Comparison of ENCODE assay signal across 13 mouse cellular contexts in the genomic region with DNA sequence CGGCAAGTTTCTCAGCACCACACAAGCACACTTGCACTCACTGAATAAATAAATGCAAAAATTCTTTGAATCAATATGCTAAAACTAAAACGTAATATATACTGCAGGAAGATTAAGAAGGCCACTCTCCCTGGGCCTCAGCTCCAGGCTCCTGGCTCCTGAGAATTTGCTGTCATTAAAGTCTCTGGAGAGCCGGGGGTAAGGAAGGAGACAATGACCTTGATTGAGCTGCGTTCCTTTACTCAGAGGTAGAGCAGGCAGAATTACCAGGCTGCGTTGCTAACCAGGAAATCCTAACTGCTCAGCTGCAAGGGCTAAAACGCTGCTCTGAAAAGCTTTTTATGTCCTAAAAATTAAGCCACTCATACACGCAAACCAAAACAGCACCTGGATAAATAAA. TPM values are rescaled to one million over a fixed set of nuclear protein-coding genes. Genes with fewer than 3 reads are reported as not detected.
DNase-seq lines count a peak whose midpoint lies in the region; ATAC-seq lines count a peak whose summit lies in the region.
"Had no signal": no experiment of that assay in that cellular context is flagged by ENCODE, and none has a peak within 500 bp of the region (broad histone marks: within the 10 kb centered on the region; RNA-seq: fewer than 3 reads in every experiment).

No protein-coding gene starts in this region.

- no peak overlapping the region for H3K4me3 ChIP-seq in heart, embryonic 14.5 days (ENCODE audit: control insufficient read depth in 1 of 2, insufficient read depth in 1 of 2, low read depth in 1 of 2, low read length in 2 of 2)
- no peak overlapping the region for H3K4me3 ChIP-seq in midbrain, embryonic 16.5 days (ENCODE audit: low read depth, low read length)
- H3K4me3 ChIP-seq in midbrain, embryonic 11.5 days (ENCODE audit: low read depth, low read length) = no peak overlapping the region
- no peak overlapping the region for H3K4me3 ChIP-seq in hindbrain, embryonic 15.5 days

- H3K9me3 ChIP-seq in heart, embryonic 14.5 days (ENCODE audit: control insufficient read depth, low read length) = no peaks in the 10 kb centered on the region
- H3K9me3 ChIP-seq in midbrain, embryonic 16.5 days (replicated peaks; ENCODE audit: control insufficient read depth, low read length, poor library complexity, severe bottlenecking) = no peaks in the 10 kb centered on the region
- no peaks in the 10 kb centered on the region for H3K9me3 ChIP-seq in midbrain, embryonic 11.5 days (ENCODE audit: control insufficient read depth, low read length)
- H3K9me3 ChIP-seq in hindbrain, embryonic 15.5 days = no peaks in the 10 kb centered on the region

- H3K9ac ChIP-seq in heart, embryonic 14.5 days (ENCODE audit: low read length) = peak overlapping the region; percentile 55
- H3K9ac ChIP-seq in midbrain, embryonic 16.5 days (ENCODE audit: low read depth, low read length) = 0 out of 2 replicates have a peak overlapping the region, but pooled peaks have one; percentile 14
- H3K9ac ChIP-seq in midbrain, embryonic 11.5 days (ENCODE audit: low read length) = no peak overlapping the region
- H3K9ac ChIP-seq in hindbrain, embryonic 15.5 days = no peak overlapping the region

- H3K4me1 ChIP-seq in heart, embryonic 14.5 days (ENCODE audit: control insufficient read depth in 2 of 2, insufficient read depth in 2 of 2, low read length in 2 of 2) = peaks cover 0 to 16% of the 10 kb centered on the region in 2 experiments; a peak in 3 of 4 replicates
- H3K4me1 ChIP-seq in midbrain, embryonic 16.5 days (ENCODE audit: control insufficient read depth, insufficient read depth, low read length) = 0 out of 2 replicates have a peak, but pooled peaks cover 2% of the 10 kb centered on the region
- no peaks in the 10 kb centered on the region for H3K4me1 ChIP-seq in midbrain, embryonic 11.5 days (ENCODE audit: control insufficient read depth, insufficient read depth, low read length)
- peaks cover 4% of the 10 kb centered on the region; the same call in 1 of the 2 replicates for H3K4me1 ChIP-seq in hindbrain, embryonic 15.5 days (replicated peaks)

- H3K36me3 ChIP-seq in heart, embryonic 14.5 days (ENCODE audit: control insufficient read depth, insufficient read depth, low read length) = peaks cover 14% of the 10 kb centered on the region; the same call in 1 of the 2 replicates
- no peaks in the 10 kb centered on the region for H3K36me3 ChIP-seq in midbrain, embryonic 16.5 days (ENCODE audit: control insufficient read depth, insufficient read depth, low read length)
- H3K36me3 ChIP-seq in midbrain, embryonic 11.5 days (ENCODE audit: control insufficient read depth, insufficient read depth, low read length) = no peaks in the 10 kb centered on the region
- H3K36me3 ChIP-seq in hindbrain, embryonic 15.5 days = no peaks in the 10 kb centered on the region

- peak overlapping the region; percentile 74 to 79 for H3K27ac ChIP-seq in heart, embryonic 14.5 days (replicated peaks in 1 of 2; ENCODE audit: control insufficient read depth in 1 of 2, insufficient read depth in 1 of 2, low read depth in 2 of 2, low read length in 2 of 2)
- H3K27ac ChIP-seq in midbrain, embryonic 16.5 days (ENCODE audit: low read length) = no peak overlapping the region
- H3K27ac ChIP-seq in midbrain, embryonic 11.5 days (ENCODE audit: low read depth, low read length) = no peak overlapping the region
- H3K27ac ChIP-seq in hindbrain, embryonic 15.5 days (replicated peaks) = peak overlapping the region; percentile 26; the same call in 1 of the 2 replicates

- no peak for DNase-seq in heart, adult 18-20 months
- DNase-seq in midbrain, embryonic 11.5 days (ENCODE audit: low spot score, missing footprints) = no peak
- DNase-seq in kidney, adult 11 months = no peak
- no peak for DNase-seq in cerebellum, postnatal 4 days (ENCODE audit: low spot score in 2 of 2)
- DNase-seq: cerebellum, adult 18-20 months; kidney, adult 9 months; liver; lung, postnatal 4 days; right cerebral cortex, postnatal 25 days had no signal

- H3K27me3 ChIP-seq in heart, embryonic 14.5 days (ENCODE audit: control insufficient read depth, insufficient read depth, low read length) = no peaks in the 10 kb centered on the region
- H3K27me3 ChIP-seq in midbrain, embryonic 16.5 days (ENCODE audit: control insufficient read depth, insufficient read depth, low read depth, low read length) = no peaks in the 10 kb centered on the region
- no peaks in the 10 kb centered on the region for H3K27me3 ChIP-seq in midbrain, embryonic 11.5 days (ENCODE audit: control insufficient read depth, insufficient read depth, low read length)
- no peaks in the 10 kb centered on the region for H3K27me3 ChIP-seq in hindbrain, embryonic 15.5 days
- H3K27me3 ChIP-seq: CH12.LX had no signal

- no peak for ATAC-seq in heart, embryonic 14.5 days (ENCODE audit: insufficient number of reproducible peaks, insufficient read depth, low FRiP score, low read depth)
- no peak for ATAC-seq in midbrain, embryonic 16.5 days
- ATAC-seq in midbrain, embryonic 11.5 days (ENCODE audit: low FRiP score) = no peak
- no peak for ATAC-seq in hindbrain, embryonic 15.5 days (ENCODE audit: low FRiP score, low read depth)

- WGBS in heart, embryonic 14.5 days = 27% methylated on average over 7 of the region's 7 CpGs
- 55% methylated on average over 7 of the region's 7 CpGs for WGBS in midbrain, embryonic 16.5 days
- 54% methylated on average over 7 of the region's 7 CpGs for WGBS in midbrain, embryonic 11.5 days
- 47% methylated on average over 7 of the region's 7 CpGs for WGBS in hindbrain, embryonic 15.5 days

- H3K4me2 ChIP-seq in heart, embryonic 14.5 days (ENCODE audit: low read length) = peak overlapping the region; percentile 31; the same call in 1 of the 2 replicates
- H3K4me2 ChIP-seq in midbrain, embryonic 16.5 days (ENCODE audit: low read length) = no peak overlapping the region
- H3K4me2 ChIP-seq in midbrain, embryonic 11.5 days = no peak overlapping the region
- no peak overlapping the region for H3K4me2 ChIP-seq in hindbrain, embryonic 15.5 days

RNA-seq across cellular contexts. Expression of gene Ttc30b, which starts 4.8 kb away (rescaled TPM):
- polyA plus RNA-seq in heart, embryonic 14.5 days (2014; fragmentation: Nextera tagmentation; extraction: Ambion mirVana) = 11.7 and 12.8 TPM in 2 replicates
- total RNA-seq in heart, adult 18-20 months (2021) = 10 to 100 TPM; 11.1 to 13.7 TPM
- polyA plus RNA-seq in midbrain, embryonic 16.5 days (2015; fragmentation: Nextera tagmentation; extraction: Ambion mirVana) = 21.4 and 22.7 TPM in 2 replicates
- polyA plus RNA-seq in midbrain, embryonic 11.5 days (2014; fragmentation: Nextera tagmentation; extraction: Ambion mirVana) = 8.6 and 9.0 TPM in 2 replicates
- polyA plus RNA-seq in hindbrain, embryonic 15.5 days (2015; fragmentation: Nextera tagmentation; extraction: Ambion mirVana) = 17.5 and 21.8 TPM in 2 replicates

RNA-seq across cellular contexts. Expression of gene Ttc30a2, which starts 44.4 kb away (rescaled TPM):
- 1.1 and 1.9 TPM in 2 replicates for polyA plus RNA-seq in heart, embryonic 14.5 days (2014; fragmentation: Nextera tagmentation; extraction: Ambion mirVana)
- 1 to 10 TPM; 2.0 to 2.1 TPM for total RNA-seq in heart, adult 18-20 months (2021)
- polyA plus RNA-seq in midbrain, embryonic 16.5 days (2015; fragmentation: Nextera tagmentation; extraction: Ambion mirVana) = 0.78 and 1.2 TPM in 2 replicates
- 0.96 and 0.98 TPM in 2 replicates for polyA plus RNA-seq in midbrain, embryonic 11.5 days (2014; fragmentation: Nextera tagmentation; extraction: Ambion mirVana)
- polyA plus RNA-seq in hindbrain, embryonic 15.5 days (2015; fragmentation: Nextera tagmentation; extraction: Ambion mirVana) = 0.77 and 0.85 TPM in 2 replicates
- total RNA-seq: CH12.LX had no signal

RNA-seq across cellular contexts. Expression of gene Ttc30a1, which starts 48.2 kb away (rescaled TPM):
- polyA plus RNA-seq in heart, embryonic 14.5 days (2014; fragmentation: Nextera tagmentation; extraction: Ambion mirVana) = 5.8 and 6.5 TPM in 2 replicates
- 1 to 10 TPM; 3.1 to 3.3 TPM for total RNA-seq in heart, adult 18-20 months (2021)
- 8.8 and 10.2 TPM in 2 replicates for polyA plus RNA-seq in midbrain, embryonic 16.5 days (2015; fragmentation: Nextera tagmentation; extraction: Ambion mirVana)
- polyA plus RNA-seq in midbrain, embryonic 11.5 days (2014; fragmentation: Nextera tagmentation; extraction: Ambion mirVana) = 11.4 and 12.0 TPM in 2 replicates
- 7.3 and 8.0 TPM in 2 replicates for polyA plus RNA-seq in hindbrain, embryonic 15.5 days (2015; fragmentation: Nextera tagmentation; extraction: Ambion mirVana)
- total RNA-seq: CH12.LX had no signal

Comparison
In these comparisons a context has a peak if more than half of its experiments do, and no peak if none do; other contexts are left out.
1. H3K9ac ChIP-seq: peak in heart, embryonic 14.5 days (single experiment) and midbrain, embryonic 16.5 days (single experiment); none in midbrain, embryonic 11.5 days (single experiment) and hindbrain, embryonic 15.5 days (single experiment).
2. H3K27ac ChIP-seq: peak in heart, embryonic 14.5 days (2 of 2) and hindbrain, embryonic 15.5 days (single experiment); none in midbrain, embryonic 16.5 days (single experiment) and midbrain, embryonic 11.5 days (single experiment).